ENCODE assay signal across 26 mouse cellular contexts in the genomic region with DNA sequence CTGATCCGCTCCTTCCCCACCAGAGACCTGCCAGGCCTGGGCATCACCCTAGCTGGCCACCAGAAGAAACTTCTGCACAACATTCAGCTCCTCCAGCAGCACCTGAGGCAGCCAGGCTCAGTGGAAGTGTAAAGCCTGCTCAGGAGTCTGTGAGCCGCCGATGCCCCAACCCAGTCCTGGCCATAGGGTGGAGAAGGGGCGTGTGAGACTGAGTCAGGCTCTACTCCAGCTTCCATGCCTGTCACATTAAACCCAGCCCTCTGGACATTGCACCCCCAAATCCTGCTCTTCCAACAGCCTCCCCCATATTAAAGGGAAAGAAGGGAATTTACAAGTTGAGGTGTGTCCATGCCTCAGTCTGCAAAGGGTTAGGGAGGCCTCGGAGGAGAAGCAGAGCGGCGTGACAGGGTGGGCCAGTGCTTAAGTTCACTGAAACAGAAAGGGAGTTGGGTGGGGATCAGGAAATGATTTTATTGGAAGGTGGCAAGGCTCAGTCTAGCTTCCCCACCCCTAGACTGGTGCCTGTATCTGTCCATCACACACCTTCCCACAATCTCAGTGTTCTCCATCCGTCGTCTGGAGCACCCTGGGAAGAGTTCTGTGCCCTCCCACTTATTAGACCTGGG.
"Had no signal": no experiment of that assay in that cellular context is flagged by ENCODE, and none has a peak within 500 bp of the region (broad histone marks: within the 10 kb centered on the region; RNA-seq: fewer than 3 reads in every experiment).

No protein-coding gene starts in this region.

- H3K4me1 ChIP-seq: kidney, embryonic 15.5 days; limb, embryonic 10.5 days; limb, embryonic 13.5 days; liver, embryonic 15.5 days; lung, embryonic 15.5 days; midbrain, embryonic 12.5 days; midbrain, embryonic 15.5 days; neural tube, embryonic 12.5 days; neural tube, embryonic 15.5 days; stomach, embryonic 15.5 days had no signal

- H3K9ac ChIP-seq: kidney, embryonic 15.5 days; limb, embryonic 13.5 days; liver, embryonic 12.5 days; liver, embryonic 15.5 days; lung, embryonic 15.5 days; midbrain, embryonic 12.5 days; midbrain, embryonic 15.5 days; neural tube, embryonic 12.5 days; neural tube, embryonic 15.5 days; stomach, embryonic 15.5 days had no signal

- H3K27ac ChIP-seq: kidney, embryonic 15.5 days; layer of hippocampus, adult 2 months; limb, embryonic 10.5 days; limb, embryonic 13.5 days; liver, embryonic 12.5 days; liver, embryonic 15.5 days; lung, embryonic 15.5 days; midbrain, embryonic 12.5 days; midbrain, embryonic 15.5 days; neural tube, embryonic 12.5 days; neural tube, embryonic 15.5 days; stomach, embryonic 15.5 days had no signal

- H3K4me3 ChIP-seq: kidney, embryonic 15.5 days; layer of hippocampus, adult 2 months; limb, embryonic 10.5 days; limb, embryonic 13.5 days; liver, embryonic 12.5 days; liver, embryonic 15.5 days; lung, embryonic 15.5 days; megakaryocyte, embryonic 14.5 days; midbrain, embryonic 12.5 days; midbrain, embryonic 15.5 days; neural tube, embryonic 12.5 days; neural tube, embryonic 15.5 days; stomach, embryonic 15.5 days had no signal

- H3K4me2 ChIP-seq: kidney, embryonic 15.5 days; limb, embryonic 13.5 days; liver, embryonic 12.5 days; liver, embryonic 15.5 days; lung, embryonic 15.5 days; midbrain, embryonic 12.5 days; midbrain, embryonic 15.5 days; neural tube, embryonic 12.5 days; neural tube, embryonic 15.5 days; stomach, embryonic 15.5 days had no signal

- ATAC-seq: liver, embryonic 12.5 days; midbrain, embryonic 15.5 days had no signal

- H3K9me3 ChIP-seq: kidney, embryonic 15.5 days; limb, embryonic 10.5 days; limb, embryonic 13.5 days; liver, embryonic 12.5 days; liver, embryonic 15.5 days; lung, embryonic 15.5 days; megakaryocyte, embryonic 14.5 days; midbrain, embryonic 12.5 days; midbrain, embryonic 15.5 days; neural tube, embryonic 12.5 days; neural tube, embryonic 15.5 days; stomach, embryonic 15.5 days had no signal

- H3K36me3 ChIP-seq: kidney, embryonic 15.5 days; liver, embryonic 12.5 days; liver, embryonic 15.5 days; lung, embryonic 15.5 days; stomach, embryonic 15.5 days had no signal

- H3K27me3 ChIP-seq: kidney, embryonic 15.5 days; limb, embryonic 13.5 days; liver, embryonic 12.5 days; liver, embryonic 15.5 days; lung, embryonic 15.5 days; midbrain, embryonic 12.5 days; midbrain, embryonic 15.5 days; neural tube, embryonic 12.5 days; neural tube, embryonic 15.5 days; stomach, embryonic 15.5 days had no signal

- DNase-seq: kidney, adult 8-10 months; kidney, postnatal 14 days; layer of hippocampus, adult 9-11 months; liver; lung, adult 18-20 months; lung, postnatal 10 days; lung, postnatal 36 days; retina, postnatal 1 day; right cerebral cortex, postnatal 25 days; spleen, adult 18-20 months; thymus, adult 2 months; thymus, postnatal 14 days; thymus, postnatal 4 days had no signal
